Mouse (Mus musculus) T-helper 17 cell (primary cell): ENCODE measurements at regions not wholly inside any gene's neighbourhood (a gene's known extent, or its start where the extent isn't known, plus 50 kb on each side); places are given as distances from the start of the nearest gene placed in this dataset.

Experiments
- in situ Hi-C, 2 experiments: fragments of 300-600 bp; cut with MboI, MseI; formaldehyde crosslinking; loops; 1 replicate in 1 of 2; 2 replicates in 1 of 2; pipeline ENCODE4 v1.15.1; 2025; ENCODE audit warnings: high pct_unique_total_duplicates in 2 of 2

GRCm38 (mm10) chr3:128230390-128230789 lies 334.3 kb upstream of the Fam241a start:
- in situ Hi-C loops = no loop called here

GRCm38 (mm10) chr3:128226930-128227585 lies 330.9 kb upstream of the Fam241a start:
- in situ Hi-C loops = no loop called here

- in situ Hi-C loops = no loop called here
Measured at GRCm38 (mm10) chr3:128226503-128226902, 330.4 kb upstream of the Fam241a start.

GRCm38 (mm10) chr3:128222344-128222743 lies 326.2 kb upstream of the Fam241a start:
- in situ Hi-C loops = no loop called here

- in situ Hi-C loops = no loop called here
Measured at GRCm38 (mm10) chr3:128221625-128222024, 325.5 kb upstream of the Fam241a start.

DNA sequence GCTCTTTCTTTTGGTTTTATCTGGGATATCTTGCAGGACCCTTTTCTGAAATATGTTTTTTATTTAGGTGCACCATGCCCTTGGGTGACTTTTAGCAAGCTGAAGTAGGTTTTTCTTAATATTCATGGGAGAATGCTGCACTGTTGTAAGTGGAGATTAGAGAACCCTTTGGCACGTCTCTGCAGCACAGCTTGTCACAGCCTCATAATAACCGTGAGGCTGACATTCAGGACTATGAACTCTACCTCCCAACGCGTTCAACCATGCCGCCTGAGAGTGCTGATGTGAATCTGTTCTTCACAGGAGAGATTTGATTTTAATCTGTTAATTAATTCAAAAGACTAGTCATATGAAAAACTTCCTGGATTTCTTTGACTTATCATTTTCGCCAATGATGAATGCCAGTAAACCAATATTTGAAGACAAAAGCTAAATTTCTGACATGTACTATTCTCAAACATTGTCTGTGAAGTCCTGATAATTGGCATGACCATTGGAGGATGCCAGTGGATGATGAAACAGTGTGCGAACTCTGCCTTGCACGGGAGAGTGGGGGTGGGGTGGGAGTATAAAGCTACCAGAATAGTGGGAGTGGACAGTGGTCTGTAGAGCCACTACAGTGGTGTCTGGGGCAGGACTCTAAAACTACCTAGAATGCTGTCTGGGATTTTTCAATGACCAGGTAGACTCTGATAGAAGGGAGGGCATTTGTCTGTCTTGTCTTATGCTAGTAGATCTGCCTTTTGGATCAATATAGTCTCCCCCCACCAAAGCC lies 324.8 kb upstream of the Fam241a start:
- in situ Hi-C loops = no loop called here

DNA sequence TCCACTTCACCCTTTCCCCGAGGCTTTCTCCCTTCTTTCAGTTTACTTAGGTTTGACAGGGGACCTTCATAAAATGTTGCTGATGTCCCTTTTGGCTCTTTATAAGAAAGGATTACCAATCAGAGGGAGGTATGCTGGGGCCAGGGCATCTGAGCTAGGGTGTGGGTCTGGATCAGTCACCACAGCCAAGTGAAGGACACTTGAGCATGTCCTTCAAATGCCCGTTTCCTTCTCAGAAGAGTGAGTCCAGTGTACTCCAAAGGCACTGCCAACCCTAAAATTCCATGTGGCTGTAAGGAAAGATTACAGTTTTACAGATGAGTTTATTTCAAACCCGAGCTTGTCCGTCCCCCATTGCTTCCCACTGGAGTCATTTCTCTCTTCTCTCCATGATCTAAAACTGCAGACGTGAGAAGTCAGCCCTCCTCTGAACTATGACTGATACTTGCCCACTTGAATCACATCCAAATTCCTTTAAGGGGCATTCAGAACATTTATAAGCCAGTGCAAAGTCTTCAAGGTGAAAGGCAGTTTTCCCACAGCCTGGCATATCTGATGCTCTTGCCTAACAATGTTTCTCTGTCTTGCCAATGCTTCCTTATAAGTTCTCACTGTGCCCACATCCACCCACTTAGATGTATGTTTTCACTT lies 321.8 kb upstream of the Fam241a start:
- in situ Hi-C loops = no loop called here

DNA sequence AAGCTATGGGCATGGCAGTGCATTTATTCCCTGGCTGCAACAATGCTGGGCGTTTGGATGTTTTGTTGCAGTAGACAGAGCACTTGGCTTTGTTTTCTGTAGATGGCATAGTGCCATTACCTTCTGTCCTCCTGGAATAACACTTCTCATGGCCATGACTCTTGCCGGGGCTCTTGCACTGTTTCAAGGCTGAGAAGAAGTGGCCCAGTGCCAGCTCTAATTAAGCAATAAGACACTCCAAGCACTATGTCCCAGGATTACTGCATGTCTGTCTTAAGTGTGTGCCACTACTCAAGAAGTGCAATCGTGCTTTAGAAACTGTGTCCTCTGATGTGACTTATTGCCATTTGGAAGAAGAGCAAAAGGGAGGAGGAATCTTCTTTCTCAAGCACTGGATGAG lies 316.1 kb upstream of the Fam241a start:
- in situ Hi-C loops = no loop called here

GRCm38 (mm10) chr3:128210591-128210990 lies 314.5 kb upstream of the Fam241a start:
- in situ Hi-C loops = no loop called here

GRCm38 (mm10) chr3:128206948-128207347 lies 310.8 kb upstream of the Fam241a start:
- in situ Hi-C loops = no loop called here

GRCm38 (mm10) chr3:128206483-128206882 lies 310.4 kb upstream of the Fam241a start:
- in situ Hi-C loops = no loop called here

DNA sequence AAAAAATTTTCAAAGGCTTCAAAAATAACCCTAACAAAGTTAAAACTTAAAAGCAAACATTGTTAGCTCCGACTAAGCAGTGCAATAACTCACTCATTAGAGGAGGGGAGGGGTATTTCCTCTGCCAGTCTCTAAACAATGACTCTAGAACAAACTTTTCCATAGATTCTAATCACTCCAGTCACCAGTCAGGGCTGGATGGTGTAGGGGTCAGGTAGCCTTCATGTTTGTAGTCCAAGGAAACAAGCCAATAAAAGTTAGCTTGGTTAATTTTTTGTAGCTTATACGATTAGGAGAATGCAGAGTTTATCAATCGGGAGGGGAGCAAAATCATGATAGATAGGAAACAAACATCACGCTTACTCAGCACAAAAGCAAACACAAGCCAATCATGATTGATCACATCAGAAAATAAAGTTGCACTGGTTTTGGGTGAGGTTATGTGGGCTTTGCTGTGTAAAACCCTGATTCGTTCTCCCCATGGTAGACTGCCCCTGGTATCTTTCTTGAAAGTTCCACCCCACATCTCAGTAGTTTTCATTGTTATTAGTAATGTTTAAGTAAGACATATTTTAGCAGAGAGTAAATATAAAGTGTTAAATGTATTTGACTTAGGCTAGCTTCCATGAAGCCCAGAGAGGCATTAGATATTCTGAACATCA lies 304.6 kb upstream of the Fam241a start:
- in situ Hi-C loops = no loop called here

GRCm38 (mm10) chr3:128199466-128199865 lies 303.3 kb upstream of the Fam241a start:
- in situ Hi-C loops = no loop called here

DNA sequence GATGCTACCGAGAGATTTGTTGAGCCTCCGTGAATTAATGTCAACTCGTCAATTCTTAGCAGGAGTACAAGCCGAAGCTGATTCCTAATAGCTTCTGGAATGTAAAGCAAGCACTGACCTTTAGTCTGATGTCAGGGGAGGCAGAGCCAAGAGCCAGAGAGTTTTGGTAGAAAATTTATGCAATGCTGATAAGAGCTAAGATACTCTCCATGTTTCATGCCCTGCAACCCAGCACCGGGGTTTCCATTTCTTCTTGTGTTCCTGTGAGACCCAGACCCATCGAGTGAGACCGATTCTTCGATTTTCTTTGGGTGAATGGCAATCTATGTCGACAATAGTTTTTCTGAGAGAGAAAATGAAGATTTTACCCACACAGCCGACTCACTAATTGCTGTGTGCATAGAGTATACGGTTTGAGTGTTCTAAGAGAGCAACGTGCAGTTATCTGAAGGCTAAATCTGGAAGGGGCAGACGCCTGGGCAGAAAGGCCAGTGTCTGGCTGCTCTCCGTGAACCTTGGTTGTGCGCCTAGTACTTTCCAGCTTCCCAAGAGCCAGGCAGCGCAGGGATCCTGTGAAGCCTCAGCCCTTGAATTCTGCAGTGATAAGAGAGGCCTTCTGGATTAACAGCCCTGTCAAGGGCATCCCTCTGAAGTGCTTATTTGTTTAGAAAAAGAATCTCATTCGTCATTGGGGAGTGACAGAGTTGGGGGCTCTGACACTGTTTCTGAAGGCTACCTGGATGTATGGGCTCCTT lies 296.1 kb upstream of the Fam241a start:
- in situ Hi-C loops = no loop called here

DNA sequence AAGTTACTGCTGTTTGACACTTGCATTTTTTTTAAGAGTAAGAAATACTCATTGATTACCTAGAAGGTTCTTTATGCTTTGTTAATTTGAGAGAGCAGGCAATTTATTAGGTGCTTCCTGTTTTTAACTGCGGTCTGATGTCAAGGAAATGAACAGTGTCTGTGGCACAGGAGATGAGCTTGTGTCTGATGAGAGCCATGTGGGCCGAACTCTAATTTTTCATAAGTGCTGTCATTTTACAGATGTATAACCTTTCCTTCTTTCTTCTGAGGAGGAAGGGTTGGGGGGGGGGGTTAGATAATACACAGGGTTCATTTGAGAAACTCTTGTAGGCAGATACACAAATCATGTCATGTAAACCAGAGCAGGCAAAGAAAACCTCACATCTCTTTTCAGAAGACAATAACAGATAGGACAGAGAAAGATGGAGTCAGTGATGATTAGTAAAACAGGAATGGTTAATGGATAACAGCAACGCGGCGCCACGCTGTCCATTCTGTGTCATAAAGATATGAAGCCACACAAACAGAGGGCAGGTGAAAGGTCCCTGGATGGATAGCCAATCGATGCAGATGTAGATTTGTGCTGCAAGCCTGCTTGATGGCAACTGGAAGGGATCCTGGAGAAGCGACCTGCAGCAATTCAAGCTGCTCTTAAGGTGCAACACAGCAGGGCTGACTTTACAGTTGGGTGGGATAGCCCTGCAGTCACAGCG lies 291.4 kb upstream of the Fam241a start:
- in situ Hi-C loops = no loop called here

DNA sequence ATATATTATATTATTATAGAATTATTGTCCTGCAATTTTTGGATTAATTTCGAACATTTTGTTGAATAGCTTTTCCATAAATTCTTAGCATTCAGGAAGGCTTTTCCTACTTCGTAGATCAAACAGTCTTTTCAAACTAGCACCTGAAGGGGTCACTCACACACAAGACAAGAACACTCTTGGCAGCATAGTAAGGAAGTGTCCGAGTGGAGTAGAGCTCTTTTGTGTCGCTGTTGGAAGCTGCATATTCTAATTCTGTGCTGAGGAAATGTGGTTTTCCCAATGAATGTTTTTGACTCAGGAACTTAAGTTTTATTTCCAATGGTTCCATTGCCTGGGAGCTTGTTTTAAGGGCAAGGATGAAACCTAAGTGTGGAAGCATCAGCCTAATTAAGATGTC lies 290.2 kb upstream of the Fam241a start:
- in situ Hi-C loops = no loop called here

DNA sequence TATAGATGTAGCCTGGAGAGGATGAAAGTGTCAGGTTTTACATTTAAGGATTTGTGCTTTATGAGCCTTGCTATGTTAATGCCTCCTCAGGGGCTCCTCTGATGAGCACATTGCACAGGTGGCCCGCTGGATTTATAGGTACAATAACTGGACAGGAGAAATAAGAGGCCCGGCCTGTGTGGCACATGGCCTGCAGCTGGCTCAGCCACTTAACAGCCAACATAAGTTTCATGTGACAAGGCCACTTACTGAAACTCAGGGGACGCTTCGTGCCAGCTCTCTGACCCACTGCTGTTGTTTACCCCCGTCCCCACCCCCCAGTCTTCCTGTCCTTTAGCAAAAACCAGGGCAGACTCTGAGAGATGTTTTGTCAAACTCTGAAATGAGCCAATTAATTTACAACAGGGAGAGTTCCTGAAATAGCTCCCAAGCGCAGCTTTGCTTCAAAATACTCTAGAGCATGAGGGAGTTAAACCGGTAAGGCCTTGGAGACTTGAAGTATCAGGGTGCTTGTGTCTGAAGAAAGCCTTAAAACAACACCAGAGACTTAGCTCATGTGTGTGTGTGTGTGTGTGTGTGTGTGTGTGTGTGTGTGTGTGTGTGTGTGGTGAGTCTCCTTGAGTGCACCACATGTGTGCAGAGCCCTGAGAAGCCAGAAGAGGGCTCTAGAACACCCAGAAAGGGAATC lies 285.2 kb upstream of the Fam241a start:
- in situ Hi-C loops = no loop called here

GRCm38 (mm10) chr3:128149216-128149615 lies 253.1 kb upstream of the Fam241a start:
- in situ Hi-C loops = no loop called here

GRCm38 (mm10) chr3:128145329-128145728 lies 249.2 kb upstream of the Fam241a start:
- in situ Hi-C loops = no loop called here

DNA sequence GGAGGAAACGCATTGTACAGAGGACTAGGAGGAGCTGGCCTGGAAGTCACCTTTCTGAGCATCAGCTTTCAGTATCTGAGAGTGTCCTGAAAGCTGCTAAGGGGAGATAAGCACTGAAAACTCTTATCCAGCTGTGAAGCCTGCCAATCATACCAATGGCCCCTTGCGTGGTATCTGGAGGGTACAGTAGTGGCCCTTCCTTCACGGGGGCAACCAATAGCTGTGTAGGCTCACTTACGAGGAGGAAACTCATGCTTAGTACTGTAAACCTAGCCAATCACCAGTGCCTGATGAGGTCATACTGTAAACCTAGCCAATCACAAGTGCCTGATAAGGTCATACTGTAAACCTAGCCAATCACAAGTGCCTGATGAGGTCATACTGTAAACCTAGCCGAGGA lies 231.7 kb upstream of the Fam241a start:
- in situ Hi-C loops = no loop called here
